Mouse (Mus musculus): Measurements from ENCODE around the gene Trpm2. TPM values are rescaled to one million over a fixed set of nuclear protein-coding genes. Genes with fewer than 3 reads are reported as not detected.
A peak's percentile ranks its signal among the peaks of the same experiment; 100 is the strongest.

Gene Trpm2
- polyA plus RNA-seq, 1 experiment from 2014 or later, result 0.43 TPM

DNA sequence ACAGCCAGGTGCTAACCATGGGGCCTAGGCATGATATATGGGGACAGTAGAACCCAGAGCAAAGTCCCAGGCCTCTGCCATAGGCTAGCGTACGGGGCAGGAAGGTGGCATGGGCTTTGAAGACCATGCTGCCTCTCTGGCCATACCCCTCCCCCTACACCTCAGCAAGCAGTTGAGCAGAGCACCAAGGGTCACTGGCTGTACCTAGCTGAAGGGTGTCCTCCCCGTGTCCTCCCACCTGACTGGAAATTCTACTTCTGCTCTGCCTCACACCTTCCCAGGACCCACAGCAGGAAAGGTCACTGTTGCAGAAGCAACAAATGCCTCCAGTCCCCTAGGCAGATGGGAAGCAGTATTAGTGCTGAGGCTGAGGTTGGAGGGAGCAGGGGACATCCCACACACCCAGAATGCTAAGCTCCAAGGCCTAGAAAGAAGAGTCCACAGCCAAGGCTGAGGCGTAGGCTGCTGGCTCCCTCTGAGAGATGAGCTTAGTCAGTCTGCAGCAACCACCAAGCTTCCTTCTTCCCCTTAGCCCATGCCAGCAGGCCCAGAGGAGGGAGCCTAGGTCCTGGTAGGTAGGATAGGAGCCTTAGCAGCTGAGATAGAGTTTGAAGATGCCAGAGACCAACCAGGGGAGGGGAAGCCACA lies 35.6 kb upstream of the Trpm2 start:
- Histone ChIP-seq H3K36me3 (peaks cover 51% of the 10 kb centered on the region), H3K9me3 (no peaks in the 10 kb centered on the region), H3K27me3 (ENCODE audit: insufficient read depth, poor library complexity, severe bottlenecking) (no peaks in the 10 kb centered on the region), H3K27ac (peak overlapping the region; percentile 71), H3K4me1 (peaks cover 51% of the 10 kb centered on the region), H3K4me3 (0 out of 2 replicates have a peak overlapping the region, but pooled peaks have one; percentile 2)
- DNase-seq (ENCODE audit: low spot score), result no peak
- 85% methylated on average over 4 of the region's 4 CpGs for WGBS

DNA sequence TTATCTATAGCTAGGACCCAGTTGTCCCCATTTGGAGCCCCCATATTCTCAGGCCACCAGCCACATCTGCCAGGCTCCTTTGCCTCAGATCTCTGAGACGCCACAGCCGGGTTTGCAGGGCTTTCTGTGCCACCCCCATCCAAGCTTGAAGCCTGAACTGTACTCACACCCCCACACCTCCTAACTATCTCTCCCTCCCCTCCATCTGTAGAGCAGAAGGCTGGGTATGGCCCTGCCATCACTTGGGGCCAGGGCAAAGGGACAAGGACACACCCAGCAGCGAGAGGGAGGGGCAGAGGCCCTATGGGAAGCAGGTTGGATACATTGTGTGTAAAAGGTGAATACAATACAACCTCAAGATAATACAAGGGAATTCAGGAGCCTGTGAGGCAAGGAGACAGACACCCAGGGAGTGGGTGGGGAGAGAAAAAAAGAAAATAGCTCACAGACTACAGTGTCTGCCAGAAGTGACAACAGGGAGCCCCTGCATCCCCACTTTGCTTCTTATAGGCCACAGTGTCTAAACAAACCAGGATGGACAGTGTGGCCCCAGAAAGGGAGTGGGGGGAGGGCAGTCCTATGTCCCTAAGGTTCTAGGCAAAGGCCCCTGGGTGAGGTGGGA lies 34.2 kb upstream of the Trpm2 start:
- Histone ChIP-seq H3K4me3 (no peak overlapping the region), H3K27ac (peak overlapping the region; percentile 44), H3K27me3 (ENCODE audit: insufficient read depth, poor library complexity, severe bottlenecking) (no peaks in the 10 kb centered on the region), H3K4me1 (peaks cover 48% of the 10 kb centered on the region), H3K9me3 (no peaks in the 10 kb centered on the region), H3K36me3 (peaks cover 65% of the 10 kb centered on the region)
- peak; percentile 86 for DNase-seq (ENCODE audit: low spot score)
- WGBS, result 86% methylated on average over 3 of the region's 3 CpGs

DNA sequence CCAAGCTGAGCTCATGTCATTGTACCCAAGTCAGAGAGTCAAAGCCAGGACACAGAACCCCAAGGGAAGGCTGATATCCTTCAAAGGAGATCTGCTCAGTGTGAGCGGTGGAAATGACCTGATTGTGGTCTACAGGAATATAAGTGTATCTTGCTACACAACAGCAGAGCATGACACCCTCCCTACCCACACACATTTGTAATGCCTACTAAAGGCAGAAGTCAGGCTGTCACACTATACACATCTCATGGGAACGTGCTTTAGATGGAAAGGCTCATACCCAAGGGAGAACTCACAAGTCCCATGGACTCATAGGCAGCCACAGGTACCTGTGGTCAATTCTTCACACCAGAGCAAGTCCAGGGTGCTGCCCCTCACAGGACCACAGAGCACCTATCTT lies 32.0 kb upstream of the Trpm2 start:
- H3K36me3 ChIP-seq, result peaks cover 86% of the 10 kb centered on the region

DNA sequence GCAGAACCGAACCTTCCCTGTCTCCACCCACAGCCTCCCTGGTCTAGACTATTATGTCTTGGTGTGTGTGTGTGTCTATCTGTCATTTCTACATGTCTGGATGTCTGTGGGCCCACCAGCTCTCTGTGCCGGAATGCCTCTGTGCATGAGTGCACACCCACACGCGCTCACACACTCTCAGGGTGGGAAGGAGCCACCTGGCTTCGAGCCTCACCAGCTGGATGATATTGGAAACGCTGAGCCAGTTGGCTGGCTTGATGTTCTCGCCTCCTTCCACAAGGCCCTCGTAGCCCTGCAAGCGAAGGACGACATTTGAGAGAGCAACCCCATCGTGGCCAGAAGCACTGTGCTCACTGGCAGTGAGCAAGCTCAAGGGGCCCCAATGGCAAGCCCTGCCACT lies 31.4 kb upstream of the Trpm2 start:
- no peak for DNase-seq (ENCODE audit: low spot score)
- Histone ChIP-seq H3K36me3 (peaks cover 91% of the 10 kb centered on the region), H3K9me3 (no peaks in the 10 kb centered on the region), H3K4me3 (no peak overlapping the region), H3K4me1 (peaks cover 25% of the 10 kb centered on the region), H3K27me3 (ENCODE audit: insufficient read depth, poor library complexity, severe bottlenecking) (no peaks in the 10 kb centered on the region), H3K27ac (no peak overlapping the region)
- 87% methylated on average over 11 of the region's 11 CpGs for WGBS

More for the DNA sequence above, 32.0 kb upstream of the Trpm2 start:
- WGBS, result 98% methylated on average over 2 of the region's 2 CpGs
- Histone ChIP-seq H3K27ac (no peak overlapping the region), H3K27me3 (ENCODE audit: insufficient read depth, poor library complexity, severe bottlenecking) (no peaks in the 10 kb centered on the region), H3K4me1 (peaks cover 30% of the 10 kb centered on the region), H3K9me3 (no peaks in the 10 kb centered on the region), H3K4me3 (no peak overlapping the region)
- DNase-seq (ENCODE audit: low spot score), result no peak

DNA sequence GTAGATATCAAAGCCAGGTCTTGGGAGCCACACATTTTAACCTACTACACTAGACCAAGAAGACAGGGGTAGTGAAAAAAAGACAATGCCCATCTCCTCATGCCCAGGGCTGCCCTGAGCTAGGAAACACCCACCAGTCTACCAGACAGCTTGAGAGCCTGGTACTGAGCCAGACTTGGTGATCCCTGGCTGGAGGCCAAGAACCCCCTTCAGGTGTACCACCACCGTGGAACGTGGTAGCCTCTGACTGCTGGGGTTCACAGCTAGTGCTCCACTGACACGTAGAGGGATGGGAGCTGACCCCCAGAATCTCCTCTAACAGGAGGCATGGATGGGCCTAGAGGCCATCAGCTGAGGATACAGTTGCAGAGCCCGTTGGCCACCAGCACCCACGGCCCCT lies 29.8 kb upstream of the Trpm2 start:
- Histone ChIP-seq H3K9me3 (no peaks in the 10 kb centered on the region), H3K4me1 (peaks cover 9% of the 10 kb centered on the region; the same call in 1 of the 2 replicates), H3K27me3 (ENCODE audit: insufficient read depth, poor library complexity, severe bottlenecking) (no peaks in the 10 kb centered on the region), H3K27ac (no peak overlapping the region), H3K4me3 (no peak overlapping the region), H3K36me3 (peaks cover 98% of the 10 kb centered on the region)
- 98% methylated on average over 5 of the region's 5 CpGs for WGBS
- DNase-seq (ENCODE audit: low spot score), result no peak

DNA sequence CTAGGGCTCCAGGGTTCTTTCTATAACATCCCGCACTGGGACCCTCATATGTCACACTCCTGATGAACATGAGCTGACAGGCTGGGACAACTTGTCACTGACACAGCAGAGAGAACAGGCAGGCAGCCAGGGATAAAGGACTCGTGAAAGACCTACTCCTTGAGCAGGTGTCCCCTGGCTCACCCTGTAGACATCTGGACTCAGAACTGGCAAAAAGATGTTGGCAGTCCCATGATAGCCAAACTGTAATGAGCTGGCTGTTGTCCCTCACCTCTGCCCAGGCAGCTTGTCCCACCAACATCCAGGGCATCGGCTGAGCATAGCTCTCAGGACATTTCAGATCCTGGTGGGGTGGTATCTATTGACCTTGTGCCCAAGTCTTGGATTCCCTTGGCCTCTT lies 25.3 kb upstream of the Trpm2 start:
- 84% methylated on average over 3 of the region's 3 CpGs for WGBS
- Histone ChIP-seq H3K4me3 (no peak overlapping the region), H3K4me1 (no peaks in the 10 kb centered on the region), H3K9me3 (no peaks in the 10 kb centered on the region), H3K27me3 (ENCODE audit: insufficient read depth, poor library complexity, severe bottlenecking) (no peaks in the 10 kb centered on the region), H3K36me3 (peaks cover 98% of the 10 kb centered on the region), H3K27ac (no peak overlapping the region)
- no peak for DNase-seq (ENCODE audit: low spot score)

DNA sequence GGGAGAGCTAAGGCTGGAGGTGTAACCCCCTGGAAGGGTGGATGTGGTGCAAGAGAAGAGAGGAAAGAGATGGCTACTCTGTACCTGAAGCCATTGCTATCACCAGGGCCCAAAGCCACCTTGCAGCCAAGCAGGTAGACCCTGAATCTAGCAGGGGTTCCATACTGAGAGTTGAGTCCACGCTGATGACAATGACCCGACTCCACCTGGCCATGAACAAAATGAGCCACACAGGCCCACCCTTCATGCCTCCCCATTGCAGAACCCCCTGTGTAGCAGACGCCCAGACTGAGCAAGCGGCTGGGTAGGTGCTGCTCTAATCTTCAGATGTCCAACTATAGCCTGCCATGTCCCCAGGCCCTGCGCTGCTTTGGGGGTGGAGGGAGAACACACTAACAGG lies 15.4 kb upstream of the Trpm2 start:
- 71% methylated on average over 5 of the region's 5 CpGs for WGBS
- H3K9me3 ChIP-seq, result no peaks in the 10 kb centered on the region
- no peak overlapping the region for H3K27ac ChIP-seq
- H3K4me1 ChIP-seq, result peaks cover 16% of the 10 kb centered on the region; the same call in 1 of the 2 replicates
- peaks cover 47% of the 10 kb centered on the region for H3K36me3 ChIP-seq
- DNase-seq (ENCODE audit: low spot score), result no peak
- H3K4me3 ChIP-seq, result no peak overlapping the region
- no peaks in the 10 kb centered on the region for H3K27me3 ChIP-seq (ENCODE audit: insufficient read depth, poor library complexity, severe bottlenecking)

DNA sequence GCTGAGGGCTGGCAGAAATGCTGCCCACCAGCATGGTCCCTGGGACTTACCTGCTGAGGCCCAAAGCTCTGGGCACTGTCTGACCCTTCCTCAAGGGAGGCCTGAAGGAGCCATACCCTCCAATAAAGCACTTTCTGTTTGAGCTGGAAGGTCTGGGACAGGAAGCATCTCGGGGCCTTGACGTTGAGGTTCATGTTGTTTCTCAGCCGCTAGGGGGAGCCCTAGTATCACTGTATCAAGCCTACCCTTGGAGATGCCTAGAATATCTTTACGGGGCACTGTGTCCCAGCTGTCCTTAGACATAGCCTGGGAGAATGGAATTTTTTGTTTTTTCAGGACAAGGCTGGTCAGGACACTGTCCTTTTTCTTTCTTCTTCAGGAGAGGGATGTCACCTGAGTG lies 14.3 kb upstream of the Trpm2 start:
- H3K27me3 ChIP-seq (ENCODE audit: insufficient read depth, poor library complexity, severe bottlenecking), result no peaks in the 10 kb centered on the region
- H3K4me1 ChIP-seq, result peaks cover 16% of the 10 kb centered on the region; the same call in 1 of the 2 replicates
- no peak overlapping the region for H3K4me3 ChIP-seq
- H3K9me3 ChIP-seq, result no peaks in the 10 kb centered on the region
- H3K36me3 ChIP-seq, result peaks cover 39% of the 10 kb centered on the region
- under 1% methylated on average over 4 of the region's 4 CpGs for WGBS
- H3K27ac ChIP-seq, result peak overlapping the region; percentile 22; the same call in 1 of the 2 replicates
- DNase-seq (ENCODE audit: low spot score), result peak; percentile 87

DNA sequence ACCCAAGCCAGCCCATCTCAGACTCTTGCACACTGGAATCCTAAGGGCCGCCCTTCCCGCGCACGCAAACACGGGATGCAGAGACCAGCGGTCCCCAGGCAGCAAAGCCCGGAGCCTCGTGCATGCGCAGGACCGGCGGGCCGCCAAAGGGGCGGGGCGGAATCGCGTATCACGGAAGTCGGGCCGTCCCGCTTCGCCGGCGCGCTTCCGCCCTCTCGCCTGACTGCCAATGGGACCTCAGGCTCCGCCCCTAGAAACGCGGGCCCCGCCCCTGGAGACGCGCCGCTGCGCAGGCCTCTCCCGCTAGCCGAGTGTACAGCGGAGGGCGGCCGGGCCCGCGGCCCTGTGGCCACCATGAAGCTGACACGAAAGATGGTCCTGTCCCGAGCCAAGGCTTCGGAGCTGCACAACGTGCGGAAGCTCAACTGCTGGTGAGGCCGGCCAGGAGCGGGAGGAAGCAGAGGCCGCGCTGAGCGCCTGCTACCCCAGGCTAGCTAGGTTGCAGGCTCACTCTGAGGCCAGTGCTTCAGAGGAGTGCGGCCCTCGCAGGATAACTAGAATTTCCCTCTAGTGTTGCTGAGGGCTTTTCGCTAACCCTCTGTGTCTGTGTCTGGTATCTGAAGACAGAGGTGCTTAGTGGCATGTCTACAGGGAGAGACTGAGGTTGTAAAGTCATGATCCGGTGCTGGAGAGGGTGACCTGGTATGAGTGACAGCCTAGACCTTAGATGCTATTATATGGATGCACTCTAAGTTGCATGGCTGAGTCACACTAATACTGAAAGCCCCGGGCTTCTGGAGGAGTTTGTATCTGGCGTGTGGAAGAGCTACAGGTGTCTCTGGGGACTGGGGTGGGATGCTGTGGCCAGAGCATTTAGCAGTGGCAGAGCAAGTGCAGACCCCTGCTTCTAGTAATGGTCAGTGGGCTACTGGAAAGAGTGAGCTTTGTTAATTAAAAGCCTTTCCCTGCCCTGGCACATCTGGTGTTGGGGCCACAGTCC lies 8.3 kb upstream of the Trpm2 start, which contains the start of gene 1810043G02Rik:
Gene 1810043G02Rik, plus strand, starts transcription at position 174 of the 1,000 bp plus-strand sequence.
- peaks cover 30% of the 10 kb centered on the region for H3K4me1 ChIP-seq
- peaks cover 9% of the 10 kb centered on the region for H3K36me3 ChIP-seq
- DNase-seq (ENCODE audit: low spot score), result peak; percentile 98
- peak within 1 kb of the TSS; percentile 83 for H3K27ac ChIP-seq
- H3K27me3 ChIP-seq (ENCODE audit: insufficient read depth, poor library complexity, severe bottlenecking), result no peaks in the 10 kb centered on the region
- peak within 1 kb of the TSS; percentile 76 for H3K4me3 ChIP-seq
- 2% methylated on average over 57 of the region's 57 CpGs for WGBS
- no peaks in the 10 kb centered on the region for H3K9me3 ChIP-seq

DNA sequence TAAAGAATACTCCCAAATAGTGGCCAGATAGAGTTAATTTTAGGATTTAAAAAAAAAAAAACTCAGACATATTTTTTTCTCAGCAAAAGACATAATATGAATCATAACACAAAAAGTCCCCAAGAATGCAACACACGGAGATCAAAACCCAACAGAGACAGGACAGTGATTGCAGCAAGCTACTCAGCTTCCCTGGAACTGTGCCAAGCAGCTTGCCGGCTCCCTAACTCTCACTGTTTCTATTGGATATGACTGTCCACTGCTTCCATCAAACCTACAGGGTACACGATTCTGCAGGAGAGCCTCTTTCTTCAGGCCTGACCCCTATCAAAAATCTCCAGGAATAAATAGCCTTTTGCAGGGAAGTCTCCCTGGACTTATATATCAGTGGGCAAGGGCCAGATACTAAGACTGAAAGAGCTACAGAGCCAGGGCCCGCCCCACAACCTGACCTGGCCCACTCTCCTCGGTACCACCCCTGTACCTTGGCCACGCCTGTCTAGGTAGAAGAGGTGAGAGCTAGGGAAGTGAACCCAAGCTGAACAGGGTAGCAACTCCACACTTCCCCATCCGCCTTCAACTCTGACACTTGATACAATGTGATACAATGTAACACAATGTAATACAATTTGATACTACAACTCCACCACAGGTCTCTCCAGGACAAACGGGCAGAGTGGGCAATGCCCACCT lies 6.2 kb upstream of the Trpm2 start:
- no peaks in the 10 kb centered on the region for H3K9me3 ChIP-seq
- H3K4me1 ChIP-seq, result peaks cover 20% of the 10 kb centered on the region
- H3K36me3 ChIP-seq, result peaks cover 8% of the 10 kb centered on the region
- H3K4me3 ChIP-seq, result no peak overlapping the region
- no peak for DNase-seq (ENCODE audit: low spot score)
- H3K27ac ChIP-seq, result no peak overlapping the region
- WGBS, result 69% methylated on average over 8 of the region's 8 CpGs
- H3K27me3 ChIP-seq (ENCODE audit: insufficient read depth, poor library complexity, severe bottlenecking), result no peaks in the 10 kb centered on the region

DNA sequence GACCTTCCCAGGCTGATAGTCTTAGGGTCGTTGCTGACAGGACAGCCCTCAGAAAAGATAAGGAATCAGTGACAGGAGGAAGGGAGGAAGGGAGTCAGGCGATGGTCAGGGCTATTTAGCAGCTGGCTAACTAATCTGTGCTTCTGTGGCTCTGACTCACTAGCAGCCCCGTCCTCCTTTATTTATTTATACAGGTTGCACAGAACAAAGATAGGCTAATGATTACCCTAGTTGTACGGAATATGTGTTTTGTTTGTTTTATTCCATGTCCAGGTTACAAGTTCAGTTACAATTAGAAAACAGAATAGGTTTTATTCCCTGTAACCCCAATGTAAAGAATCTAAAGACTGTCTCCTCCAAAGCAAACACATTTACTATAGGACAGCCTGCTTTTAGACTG lies 5.3 kb upstream of the Trpm2 start:
- Histone ChIP-seq H3K36me3 (0 out of 2 replicates have a peak, but pooled peaks cover 2% of the 10 kb centered on the region), H3K27me3 (ENCODE audit: insufficient read depth, poor library complexity, severe bottlenecking) (peaks cover 8% of the 10 kb centered on the region; the same call in 1 of the 2 replicates), H3K27ac (no peak overlapping the region), H3K4me1 (peaks cover 20% of the 10 kb centered on the region), H3K9me3 (no peaks in the 10 kb centered on the region), H3K4me3 (no peak overlapping the region)
- no peak for DNase-seq (ENCODE audit: low spot score)
- WGBS, result 7% methylated on average over 4 of the region's 4 CpGs

DNA sequence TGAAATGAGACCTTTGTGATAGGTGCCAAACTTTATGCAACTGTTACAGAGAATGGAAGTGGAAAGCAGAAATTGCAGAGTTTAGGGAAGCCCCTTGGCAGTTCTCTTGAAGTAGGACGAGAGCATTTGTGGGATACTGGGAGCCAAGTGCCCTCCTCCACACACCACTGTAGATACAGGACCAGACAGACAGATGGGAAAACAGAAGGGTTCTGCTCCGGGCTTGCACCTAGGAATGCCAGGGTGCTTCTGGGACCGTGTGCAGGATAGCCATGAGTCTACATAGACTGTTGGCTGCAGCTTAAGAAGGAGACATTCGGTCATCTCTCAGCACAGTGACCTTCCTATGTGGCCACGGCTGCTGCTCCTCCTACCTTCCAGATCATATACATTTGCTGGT lies 4.4 kb upstream of the Trpm2 start:
- Histone ChIP-seq H3K36me3 (no peaks in the 10 kb centered on the region), H3K9me3 (no peaks in the 10 kb centered on the region), H3K27me3 (ENCODE audit: insufficient read depth, poor library complexity, severe bottlenecking) (peaks cover 17% of the 10 kb centered on the region), H3K27ac (no peak overlapping the region), H3K4me3 (no peak overlapping the region), H3K4me1 (peaks cover 21% of the 10 kb centered on the region)
- 67% methylated on average over 5 of the region's 5 CpGs for WGBS
- no peak for DNase-seq (ENCODE audit: low spot score)
